Mouse (Mus musculus): Measurements from ENCODE around the gene Arid3b.
A peak's percentile ranks its signal among the peaks of the same experiment; 100 is the strongest.
"Not testable (repeated sequence)": the region's sequence is repeated elsewhere in the genome, so short reads cannot be mapped to it uniquely, and the experiment has no call there.

Gene Arid3b

DNA sequence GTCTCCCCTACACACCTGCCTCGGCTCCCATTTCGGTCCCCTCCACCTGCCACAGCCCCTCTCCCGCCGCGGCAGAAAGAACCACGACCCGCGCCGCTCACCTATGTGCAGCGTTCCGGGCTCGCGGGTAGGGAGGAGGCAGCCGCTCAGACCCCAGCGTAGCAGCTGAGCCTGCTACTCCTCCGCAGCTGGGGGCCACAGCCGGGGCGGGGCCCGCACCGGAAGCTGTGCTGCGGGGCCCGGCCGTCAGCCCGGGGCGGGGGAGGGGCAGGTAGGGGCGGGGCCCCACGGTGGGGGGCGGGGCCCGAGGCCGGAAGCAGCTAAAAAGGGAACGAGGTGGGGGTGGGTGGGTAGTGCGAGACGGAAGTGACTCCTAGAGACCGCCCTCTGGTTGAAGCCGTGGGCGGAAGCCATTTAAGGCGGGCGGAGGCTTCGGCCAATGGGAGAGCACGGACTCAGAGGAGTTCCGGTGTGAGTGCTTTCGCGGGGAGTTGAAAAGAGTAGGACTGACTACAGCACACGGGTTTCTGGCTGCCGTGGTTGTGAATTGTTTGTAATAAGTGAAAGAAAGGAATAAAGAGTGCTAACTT, at the start of gene Arid3b:
Gene Arid3b (minus strand): TSS at position 213 of the 590 bp plus-strand sequence.
- peak; percentile 87 for DNase-seq (ENCODE audit: low read depth)

GRCm38 (mm10) chr9:57883413-57883812, 46.8 kb upstream of the Arid3b start:
- DNase-seq (ENCODE audit: low read depth): no peak

DNA sequence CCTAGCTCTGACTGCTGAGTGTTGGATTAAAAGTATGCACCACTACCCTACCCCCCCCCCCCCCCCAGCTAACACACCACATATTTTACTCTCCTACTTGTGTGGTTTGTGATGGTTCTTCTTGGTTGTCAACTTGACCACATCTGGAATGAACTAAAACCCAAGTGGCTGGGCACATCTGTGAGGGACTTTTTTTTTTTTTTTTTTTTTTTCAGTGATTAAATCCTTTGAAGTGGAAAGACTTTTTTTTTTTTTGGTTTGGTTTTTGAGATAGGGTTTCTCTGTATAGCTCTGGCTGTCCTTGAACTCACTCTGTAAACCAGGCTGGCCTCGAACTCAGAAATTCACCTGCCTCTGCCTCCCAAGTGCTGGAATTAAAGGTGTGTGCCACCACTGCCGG, 45.2 kb upstream of the Arid3b start:
- DNase-seq (ENCODE audit: low read depth): not testable (repeated sequence)

DNA sequence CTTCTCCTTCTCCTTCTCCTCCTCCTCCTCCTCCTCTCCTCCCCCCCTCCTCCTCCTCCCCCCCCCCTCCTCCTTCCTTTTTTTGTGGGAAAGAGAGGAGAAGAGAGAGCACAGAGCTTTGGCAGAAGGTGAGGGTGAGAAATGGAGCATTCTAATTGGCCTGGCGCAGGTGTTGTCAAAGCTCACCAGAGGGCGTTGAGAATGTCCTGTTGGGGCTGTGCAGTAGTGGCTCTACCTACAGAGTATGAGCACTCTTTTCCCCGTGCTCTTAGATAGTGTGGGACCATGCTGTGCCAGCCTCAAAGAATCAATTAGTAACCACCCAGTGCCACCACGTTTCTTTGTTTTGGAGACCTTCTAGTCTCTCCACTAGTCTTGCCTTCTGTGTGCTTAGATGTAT, 43.7 kb upstream of the Arid3b start:
- no peak for DNase-seq (ENCODE audit: low read depth)

DNA sequence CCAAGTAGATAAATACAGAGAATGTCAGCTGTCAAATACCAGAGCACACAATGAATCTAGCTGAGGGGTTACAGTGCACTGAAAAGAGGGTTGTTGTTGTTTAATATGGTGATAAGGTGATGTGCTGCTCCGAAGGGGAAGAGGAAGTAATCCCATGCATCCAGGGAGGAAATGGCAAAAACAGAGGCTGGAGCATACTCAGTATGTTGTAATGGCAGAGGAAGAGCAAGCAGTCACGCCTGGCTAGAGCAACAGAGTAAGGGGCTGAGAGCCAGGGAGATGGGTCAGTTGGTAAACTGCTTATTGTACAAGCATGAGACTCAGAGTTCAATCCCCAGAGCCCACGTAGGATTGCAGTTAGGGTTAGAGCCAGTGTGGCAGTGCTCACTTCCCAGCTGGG, 42.6 kb upstream of the Arid3b start:
- DNase-seq (ENCODE audit: low read depth): no peak

DNA sequence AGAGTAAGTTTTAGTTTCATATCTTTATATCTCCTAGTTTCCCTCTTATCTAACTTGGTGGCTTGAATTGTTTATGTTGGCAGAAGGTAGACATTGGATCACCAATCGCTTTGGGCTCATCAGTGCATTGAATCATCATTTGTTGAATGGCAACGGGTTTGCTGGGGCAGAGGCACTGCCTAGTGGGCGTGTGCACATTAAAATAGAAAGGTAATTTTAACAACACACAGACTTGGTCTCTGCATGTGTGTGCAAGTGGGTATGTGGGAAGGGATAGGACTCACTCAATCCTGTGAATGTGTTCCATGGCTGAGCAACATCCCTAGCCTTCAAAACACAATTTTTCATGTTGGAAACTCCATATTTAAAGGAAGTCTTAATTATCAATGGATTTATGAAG, 38.4 kb upstream of the Arid3b start:
- no peak for DNase-seq (ENCODE audit: low read depth)

DNA sequence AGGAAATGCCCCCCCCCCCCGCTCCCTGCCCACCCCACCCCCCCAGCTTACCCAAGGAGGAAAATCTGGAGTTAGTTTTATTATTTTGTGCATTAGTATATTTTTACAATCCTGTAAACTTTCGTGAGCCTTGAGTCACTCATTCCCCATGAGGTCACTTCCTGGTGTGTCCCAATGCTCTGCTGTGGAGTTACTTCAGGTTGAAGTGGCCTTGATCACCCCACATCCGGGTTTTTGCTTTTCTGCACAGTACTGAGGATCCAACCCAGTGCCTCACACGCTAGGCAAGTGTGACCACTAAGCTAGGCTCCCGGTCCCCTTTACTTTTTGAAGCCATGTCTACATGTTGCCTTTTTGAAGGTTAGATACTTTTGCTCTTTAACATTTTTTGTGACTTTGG, 37.5 kb upstream of the Arid3b start:
- DNase-seq (ENCODE audit: low read depth): no peak

DNA sequence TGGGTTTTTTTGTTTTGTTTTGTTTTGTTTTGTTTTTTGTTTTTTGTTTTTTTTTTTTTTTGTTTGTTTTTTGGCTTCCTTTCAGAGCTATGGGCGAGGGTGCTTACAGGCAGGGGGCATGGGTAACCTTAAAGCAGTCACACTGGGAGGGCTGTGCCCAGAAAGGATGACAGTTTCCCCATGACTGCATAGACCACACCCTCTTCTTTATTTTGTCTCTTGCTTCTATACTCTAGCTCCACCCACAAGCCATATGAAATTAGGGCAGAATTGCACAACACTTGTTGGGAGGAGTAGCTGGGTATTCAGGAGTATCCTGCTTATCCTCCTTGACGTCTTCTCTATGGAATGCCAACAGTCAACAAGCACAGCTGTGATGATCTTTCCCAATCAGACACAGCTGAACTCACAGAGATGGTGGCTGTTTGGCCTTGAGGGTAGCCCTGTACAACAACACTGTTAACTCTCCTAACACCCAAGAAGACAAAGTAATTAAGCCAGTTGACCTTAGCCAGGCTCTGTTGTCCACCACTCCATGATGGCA, 33.8 kb upstream of the Arid3b start:
- no peak for DNase-seq (ENCODE audit: low read depth)

DNA sequence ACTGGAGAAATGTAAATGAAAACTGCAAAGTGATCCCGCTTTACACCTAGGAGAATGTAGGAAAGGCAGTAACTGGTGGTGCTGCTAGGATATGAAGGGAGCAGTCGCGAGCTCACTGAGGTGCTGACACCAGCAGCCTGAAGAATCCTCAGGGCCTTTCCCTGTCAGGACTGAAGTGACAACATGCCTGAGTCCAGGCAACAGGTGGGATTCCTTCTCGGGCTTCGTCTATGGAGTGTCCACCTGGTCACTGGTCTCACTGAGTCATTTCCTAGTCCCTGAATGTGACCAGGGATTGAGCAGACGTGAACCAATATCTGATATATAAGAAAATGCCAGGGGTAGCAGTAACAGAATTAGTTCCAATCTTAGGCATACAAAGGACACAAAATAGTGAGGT, 32.2 kb upstream of the Arid3b start:
- DNase-seq (ENCODE audit: low read depth): no peak

DNA sequence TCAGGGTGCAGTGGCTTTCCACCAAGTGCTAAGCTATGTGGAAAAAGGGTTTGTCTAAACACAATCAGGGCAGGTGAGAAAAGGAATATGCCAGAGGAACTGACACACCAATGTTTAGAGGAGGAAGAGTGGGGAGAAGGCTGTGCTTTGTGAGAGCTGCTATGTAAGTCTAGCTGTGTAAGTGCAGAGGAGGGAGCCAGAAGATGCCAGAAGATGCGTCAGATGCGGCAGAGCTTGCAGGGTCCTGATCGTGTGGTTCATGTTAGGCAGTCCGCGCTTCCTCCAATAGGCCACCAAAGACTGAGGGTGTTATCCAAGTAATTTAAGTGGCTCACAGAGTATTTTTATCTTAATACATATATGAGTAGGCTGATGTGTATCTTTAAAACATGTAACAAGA, 31.3 kb upstream of the Arid3b start:
- no peak for DNase-seq (ENCODE audit: low read depth)

DNA sequence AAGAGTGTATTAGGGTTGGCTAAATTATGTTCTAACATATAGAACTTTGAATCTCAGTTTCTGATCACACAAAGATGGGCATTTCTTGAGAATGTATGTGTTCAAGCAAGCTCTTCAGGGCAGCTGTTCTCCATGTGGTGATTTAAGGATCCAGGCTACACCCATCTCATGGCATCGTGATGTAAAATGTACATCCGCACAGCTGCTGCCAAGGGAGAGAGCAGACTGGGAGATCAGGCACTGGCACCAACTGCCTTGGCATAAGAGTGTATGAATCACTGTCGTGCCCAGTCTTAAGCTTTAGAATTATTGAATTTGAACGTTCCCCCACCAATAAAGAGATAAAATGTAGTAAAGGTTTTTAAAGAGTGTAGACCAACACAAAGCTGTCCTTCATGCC, 30.6 kb upstream of the Arid3b start:
- no peak for DNase-seq (ENCODE audit: low read depth)

DNA sequence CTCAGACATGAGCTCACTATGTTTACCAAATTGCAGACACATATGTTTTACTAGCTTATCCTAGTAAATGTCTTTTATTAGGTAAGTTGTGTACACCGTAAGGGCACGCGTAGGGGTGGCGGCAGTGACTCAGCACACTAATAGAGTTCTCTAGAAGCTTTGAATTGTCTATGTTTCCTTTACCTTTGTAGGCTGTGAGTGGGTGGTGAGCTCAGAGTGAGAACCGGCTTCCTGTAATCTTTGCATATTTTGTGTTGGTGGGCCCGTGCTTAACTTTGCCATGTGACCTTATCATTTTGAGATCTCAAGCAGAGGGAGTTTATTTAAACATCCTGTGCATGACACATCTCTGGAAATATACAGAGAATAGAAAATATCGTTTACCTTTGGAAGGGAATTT, 29.9 kb upstream of the Arid3b start:
- DNase-seq (ENCODE audit: low read depth): no peak

DNA sequence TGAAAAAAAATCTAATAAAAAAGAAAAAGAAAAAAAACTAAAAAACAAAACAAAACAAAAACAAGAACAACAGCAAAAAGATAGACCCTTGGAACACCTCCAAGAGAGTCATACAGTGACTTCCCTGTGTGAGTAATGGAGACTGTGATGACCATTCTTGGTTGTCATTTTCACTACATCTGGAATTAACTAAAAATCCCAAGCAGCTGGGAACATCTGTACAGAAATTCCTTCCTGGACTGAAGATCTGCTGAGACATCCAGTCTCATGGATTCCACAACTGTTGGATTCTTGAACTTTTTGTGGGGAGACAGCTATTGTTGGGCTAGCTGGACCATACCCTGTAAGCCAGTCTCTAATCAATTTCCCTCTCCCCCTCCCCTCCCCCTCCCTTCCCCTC, 27.7 kb upstream of the Arid3b start:
- no peak for DNase-seq (ENCODE audit: low read depth)

DNA sequence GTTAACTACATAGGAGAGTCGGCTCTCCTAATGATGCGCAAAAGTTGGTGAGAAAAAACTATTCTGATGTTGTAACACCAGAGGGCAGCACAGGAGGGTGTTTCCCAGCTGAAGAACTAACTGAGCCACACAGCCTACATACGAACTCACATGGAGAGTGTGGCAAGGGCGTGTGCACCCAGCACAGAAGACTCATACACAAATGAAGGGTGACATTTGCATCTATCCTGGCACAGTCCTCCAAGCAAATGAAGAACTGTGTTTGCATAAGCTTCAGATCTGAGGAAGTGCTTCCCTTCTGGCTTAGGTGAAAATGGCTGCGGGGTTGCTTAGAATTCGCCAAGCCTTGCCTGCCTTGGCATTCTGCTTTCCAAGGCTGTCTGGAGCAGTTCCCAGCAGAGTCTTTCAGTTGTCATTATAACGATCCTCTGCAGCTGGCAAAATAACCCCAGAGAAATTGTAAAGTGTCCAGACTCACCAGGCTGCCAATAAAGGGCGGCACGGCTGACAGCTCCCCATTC, 25.4 kb upstream of the Arid3b start:
- peak; percentile 31 for DNase-seq (ENCODE audit: low read depth)

GRCm38 (mm10) chr9:57856456-57856855, 19.9 kb upstream of the Arid3b start:
- DNase-seq (ENCODE audit: low read depth): no peak

DNA sequence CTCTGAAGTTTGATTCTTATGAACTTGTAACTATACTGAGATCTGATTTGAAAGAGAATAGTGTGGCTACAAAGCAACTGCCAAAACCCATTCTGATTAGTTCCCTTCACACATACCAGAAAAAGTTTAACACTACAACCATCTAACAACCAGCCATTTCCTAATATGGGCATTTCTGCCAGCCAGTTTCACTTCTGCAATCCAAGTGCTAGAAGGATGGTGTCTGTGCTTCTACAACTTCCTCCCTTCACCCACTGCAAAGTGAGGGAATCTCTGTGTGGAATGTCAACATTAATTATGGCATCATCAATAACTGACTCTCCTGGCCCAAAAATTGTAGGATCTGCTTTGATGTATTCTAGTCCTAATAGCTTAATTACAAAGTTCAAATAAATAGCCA, 17.7 kb upstream of the Arid3b start:
- DNase-seq (ENCODE audit: low read depth): no peak

GRCm38 (mm10) chr9:57839032-57839431, 2.4 kb upstream of the Arid3b start:
- DNase-seq (ENCODE audit: low read depth): no peak

GRCm38 (mm10) chr9:57835841-57836514, 615 bp downstream of the Arid3b start:
- no peak for DNase-seq (ENCODE audit: low read depth)

GRCm38 (mm10) chr9:57834629-57835417, 1.8 kb downstream of the Arid3b start:
- DNase-seq (ENCODE audit: low read depth): no peak

DNA sequence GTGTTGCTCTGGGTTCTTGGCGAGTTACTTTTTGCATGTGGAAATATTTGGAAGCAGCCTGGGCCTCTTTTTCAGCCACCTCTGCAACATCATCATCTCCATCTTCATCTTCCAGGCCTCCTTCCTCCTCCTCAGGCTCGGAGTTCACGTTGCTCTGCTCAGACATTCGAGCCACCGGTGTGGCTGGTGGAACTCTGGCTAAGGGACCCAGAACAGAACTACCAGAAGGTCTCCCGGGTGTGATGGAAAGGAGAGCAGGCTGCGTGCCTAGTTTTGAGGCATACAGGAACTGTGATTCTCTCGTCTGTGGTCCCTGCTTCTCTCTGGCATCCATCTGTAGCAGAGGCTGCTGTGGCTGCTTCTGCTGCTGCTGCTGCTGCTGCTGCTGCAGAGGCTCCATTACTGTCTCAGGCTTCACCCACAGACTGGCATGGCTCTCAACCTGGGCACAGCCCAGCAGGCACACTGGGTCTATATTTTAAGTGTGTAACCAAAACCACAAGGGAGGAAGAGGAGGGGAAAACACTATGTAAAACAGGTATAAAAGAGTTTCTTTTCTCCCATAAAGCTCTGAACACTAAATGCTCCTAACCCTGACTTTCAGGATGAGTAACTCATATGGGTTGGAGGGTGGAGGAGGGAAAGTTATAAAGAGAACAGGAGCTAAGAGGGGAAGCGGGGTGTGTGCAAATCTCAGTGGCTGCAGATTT, 2.7 kb downstream of the Arid3b start:
- DNase-seq (ENCODE audit: low read depth): no peak

- DNase-seq (ENCODE audit: low read depth): peak; percentile 99
These were observed 5.1 kb downstream of the Arid3b start for GRCm38 (mm10) chr9:57831267-57832082.
